Mouse (Mus musculus): Measurements from ENCODE around the gene Car2. TPM values are rescaled to one million over a fixed set of nuclear protein-coding genes. Genes with fewer than 3 reads are reported as not detected.

The Car2 gene
- total and polyA plus RNA-seq, 3 experiments: 6.8 to 24.3 (median 7.8) TPM

DNA sequence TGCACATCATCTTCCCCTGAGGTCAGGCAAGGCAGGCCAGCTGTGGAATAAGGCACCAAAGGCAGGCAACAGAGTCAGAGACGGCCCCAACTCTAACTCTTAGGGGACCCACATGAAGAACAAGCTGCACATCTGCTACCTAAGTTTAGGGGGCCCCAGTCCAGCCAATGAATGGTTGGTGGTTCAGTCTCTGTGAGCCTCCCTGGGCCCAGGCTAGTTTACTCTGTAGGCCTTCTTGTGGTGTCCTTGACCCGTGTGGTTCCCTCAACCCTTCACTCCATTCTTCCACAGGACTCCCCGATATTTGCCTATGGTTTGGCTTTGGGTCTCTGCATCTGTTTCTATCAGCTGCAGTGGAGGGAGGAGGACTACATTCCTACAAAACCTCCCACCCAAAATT lies 17.3 kb downstream of the Car2 start:
- 96% methylated on average over 3 of the region's 3 CpGs for WGBS
- no peaks in the 10 kb centered on the region for H3K27me3 ChIP-seq (ENCODE audit: control insufficient read depth, insufficient read depth, low read length)
- intact Hi-C loops (cut with DNase I): no loop called here
- no peak for TF ChIP-seq CTCF (IDR thresholded peaks at IDR 0.05)
- no peak for TF ChIP-seq POLR2A (IDR thresholded peaks at IDR 0.05; ENCODE audit: insufficient read depth, low read depth, low read length)
- no peak for TF ChIP-seq EP300 (IDR thresholded peaks at IDR 0.05; ENCODE audit: insufficient read depth, low read depth, low read length)
- no peak for DNase-seq
- no peak overlapping the region for H3K4me3 ChIP-seq
- no peaks in the 10 kb centered on the region for H3K4me1 ChIP-seq (ENCODE audit: control insufficient read depth, insufficient read depth, low read length)
- H3K9ac ChIP-seq (ENCODE audit: low read depth, low read length): no peak overlapping the region
- H3K36me3 ChIP-seq (ENCODE audit: control insufficient read depth, insufficient read depth, low read length): no peaks in the 10 kb centered on the region
- H3K79me2 ChIP-seq (replicated peaks; ENCODE audit: control insufficient read depth, insufficient read depth, low read length): no peaks in the 10 kb centered on the region
- H3K27ac ChIP-seq: no peak overlapping the region

DNA sequence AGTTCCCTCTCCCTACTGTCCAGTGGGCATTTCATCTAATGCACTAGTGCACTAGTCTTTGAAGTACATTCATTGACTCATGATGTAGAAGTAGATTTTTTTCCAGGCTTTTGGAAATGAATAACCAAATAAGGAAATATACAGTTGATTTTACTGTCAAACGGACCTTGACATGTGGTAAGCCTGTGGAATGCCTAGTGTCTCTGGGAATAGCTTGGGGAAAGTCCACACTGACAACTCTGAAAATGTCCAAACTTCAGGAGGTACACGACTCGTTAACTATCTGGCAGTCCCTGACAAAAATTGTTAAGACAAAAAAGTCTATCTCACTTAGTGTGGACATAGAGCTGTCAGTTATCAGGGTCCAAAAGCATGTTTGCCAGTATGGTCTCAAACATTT lies 18.1 kb downstream of the Car2 start:
- no peak overlapping the region for H3K4me3 ChIP-seq

DNA sequence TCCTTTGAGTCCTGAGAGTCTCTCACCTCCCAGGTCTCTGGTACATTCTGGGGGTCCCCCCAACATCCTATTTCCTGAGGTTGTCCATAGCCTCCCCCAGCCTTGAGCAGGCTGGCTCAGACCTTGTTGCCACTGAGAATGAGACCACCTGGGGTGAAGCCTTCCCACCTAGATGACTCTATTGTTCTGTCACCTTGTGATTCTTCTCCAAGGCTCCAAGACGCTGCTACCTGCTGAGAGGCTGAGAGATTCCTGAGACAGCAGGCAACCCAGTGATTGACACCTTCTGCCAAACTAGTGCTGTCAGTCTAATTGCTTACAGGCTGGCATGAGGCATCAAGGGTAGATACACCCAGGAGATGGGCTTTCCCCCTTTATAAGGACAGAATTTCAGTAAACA lies 21.2 kb downstream of the Car2 start:
- WGBS: 52% methylated on average over 1 of the region's 1 CpGs
- DNase-seq: no peak
- intact Hi-C loops (cut with DNase I): no loop called here

More for the DNA sequence above, 18.1 kb downstream of the Car2 start:
- no peaks in the 10 kb centered on the region for H3K79me2 ChIP-seq (replicated peaks; ENCODE audit: control insufficient read depth, insufficient read depth, low read length)
- 69% methylated on average over 3 of the region's 3 CpGs for WGBS
- no peaks in the 10 kb centered on the region for H3K27me3 ChIP-seq (ENCODE audit: control insufficient read depth, insufficient read depth, low read length)
- no peak overlapping the region for H3K27ac ChIP-seq
- no peak for DNase-seq
- H3K4me1 ChIP-seq (ENCODE audit: control insufficient read depth, insufficient read depth, low read length): no peaks in the 10 kb centered on the region
- TF ChIP-seq CTCF (IDR thresholded peaks at IDR 0.05) (no peak), EP300 (IDR thresholded peaks at IDR 0.05; ENCODE audit: insufficient read depth, low read depth, low read length) (no peak), POLR2A (IDR thresholded peaks at IDR 0.05; ENCODE audit: insufficient read depth, low read depth, low read length) (no peak)
- intact Hi-C loops (cut with DNase I): no loop called here
- no peaks in the 10 kb centered on the region for H3K36me3 ChIP-seq (ENCODE audit: control insufficient read depth, insufficient read depth, low read length)
- H3K9ac ChIP-seq (ENCODE audit: low read depth, low read length): no peak overlapping the region

DNA sequence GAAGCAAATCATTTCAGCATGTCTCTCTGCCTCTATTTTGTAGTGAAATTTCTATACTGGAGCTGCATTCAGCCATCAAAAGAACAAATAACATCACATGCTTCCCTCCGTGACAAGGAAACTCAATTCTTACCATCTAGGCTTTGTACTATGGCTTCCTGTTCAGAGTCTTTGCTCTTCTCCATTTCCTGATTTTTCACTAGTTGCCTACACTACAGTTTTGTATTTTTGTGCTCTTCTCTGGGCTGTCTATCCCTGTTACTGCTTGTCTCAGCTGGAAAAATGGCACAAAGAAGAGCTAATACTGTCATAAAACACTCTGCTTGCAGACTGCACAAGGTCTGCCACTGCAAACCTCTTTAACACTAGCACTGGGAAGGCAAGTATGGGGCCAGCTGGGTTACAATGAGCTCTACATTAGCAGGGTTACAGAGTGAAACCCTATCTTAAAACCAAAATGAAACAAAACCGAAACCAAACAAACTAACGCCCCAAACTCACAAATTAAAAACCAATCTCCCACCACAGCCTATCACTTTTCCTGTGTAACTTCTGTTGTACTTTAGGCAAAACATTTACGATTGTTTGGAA lies 26.0 kb downstream of the Car2 start:
- Histone ChIP-seq H3K79me2 (replicated peaks; ENCODE audit: control insufficient read depth, insufficient read depth, low read length) (no peaks in the 10 kb centered on the region), H3K27me3 (ENCODE audit: control insufficient read depth, insufficient read depth, low read length) (no peaks in the 10 kb centered on the region), H3K9ac (ENCODE audit: low read depth, low read length) (no peak overlapping the region), H3K4me3 (no peak overlapping the region), H3K4me1 (ENCODE audit: control insufficient read depth, insufficient read depth, low read length) (no peaks in the 10 kb centered on the region), H3K27ac (no peak overlapping the region), H3K36me3 (ENCODE audit: control insufficient read depth, insufficient read depth, low read length) (no peaks in the 10 kb centered on the region)
- 74% methylated on average over 4 of the region's 4 CpGs for WGBS
- intact Hi-C loops (cut with DNase I): no loop called here
- no peak for DNase-seq
- no peak for TF ChIP-seq CTCF (IDR thresholded peaks at IDR 0.05)

More for the DNA sequence above, 21.2 kb downstream of the Car2 start:
- Histone ChIP-seq H3K27me3 (ENCODE audit: control insufficient read depth, insufficient read depth, low read length) (no peaks in the 10 kb centered on the region), H3K4me3 (no peak overlapping the region), H3K9ac (ENCODE audit: low read depth, low read length) (no peak overlapping the region), H3K36me3 (ENCODE audit: control insufficient read depth, insufficient read depth, low read length) (no peaks in the 10 kb centered on the region), H3K27ac (no peak overlapping the region), H3K4me1 (ENCODE audit: control insufficient read depth, insufficient read depth, low read length) (no peaks in the 10 kb centered on the region), H3K79me2 (replicated peaks; ENCODE audit: control insufficient read depth, insufficient read depth, low read length) (no peaks in the 10 kb centered on the region)
- TF ChIP-seq EP300 (IDR thresholded peaks at IDR 0.05; ENCODE audit: insufficient read depth, low read depth, low read length) (no peak), CTCF (IDR thresholded peaks at IDR 0.05) (no peak), POLR2A (IDR thresholded peaks at IDR 0.05; ENCODE audit: insufficient read depth, low read depth, low read length) (no peak)

DNA sequence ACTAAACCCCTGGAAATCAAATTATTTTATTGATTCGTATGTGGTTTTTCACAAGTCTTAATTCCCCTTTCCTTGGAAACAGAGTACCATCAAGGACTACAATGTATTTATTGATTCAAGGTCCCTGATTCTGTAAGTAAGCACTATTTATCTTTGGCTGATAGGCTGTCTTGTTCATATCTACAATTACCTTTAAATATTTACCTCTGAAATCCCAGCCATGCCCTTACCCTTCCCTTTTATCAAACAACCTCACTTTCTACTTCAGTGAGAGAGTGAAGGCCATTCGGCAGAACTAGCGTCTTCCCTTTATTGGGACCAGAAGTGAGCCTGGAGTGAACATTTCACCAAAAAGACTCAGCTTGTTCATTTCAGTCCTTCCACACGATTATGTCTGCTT lies 27.7 kb downstream of the Car2 start:
- Histone ChIP-seq H3K9ac (ENCODE audit: low read depth, low read length) (no peak overlapping the region), H3K27ac (no peak overlapping the region), H3K79me2 (replicated peaks; ENCODE audit: control insufficient read depth, insufficient read depth, low read length) (no peaks in the 10 kb centered on the region), H3K27me3 (ENCODE audit: control insufficient read depth, insufficient read depth, low read length) (no peaks in the 10 kb centered on the region), H3K4me1 (ENCODE audit: control insufficient read depth, insufficient read depth, low read length) (no peaks in the 10 kb centered on the region), H3K4me3 (no peak overlapping the region), H3K36me3 (ENCODE audit: control insufficient read depth, insufficient read depth, low read length) (no peaks in the 10 kb centered on the region)
- DNase-seq: no peak
- intact Hi-C loops (cut with DNase I): no loop called here
- 76% methylated on average over 4 of the region's 4 CpGs for WGBS
- TF ChIP-seq POLR2A (IDR thresholded peaks at IDR 0.05; ENCODE audit: insufficient read depth, low read depth, low read length) (no peak), EP300 (IDR thresholded peaks at IDR 0.05; ENCODE audit: insufficient read depth, low read depth, low read length) (no peak), CTCF (IDR thresholded peaks at IDR 0.05) (no peak)

DNA sequence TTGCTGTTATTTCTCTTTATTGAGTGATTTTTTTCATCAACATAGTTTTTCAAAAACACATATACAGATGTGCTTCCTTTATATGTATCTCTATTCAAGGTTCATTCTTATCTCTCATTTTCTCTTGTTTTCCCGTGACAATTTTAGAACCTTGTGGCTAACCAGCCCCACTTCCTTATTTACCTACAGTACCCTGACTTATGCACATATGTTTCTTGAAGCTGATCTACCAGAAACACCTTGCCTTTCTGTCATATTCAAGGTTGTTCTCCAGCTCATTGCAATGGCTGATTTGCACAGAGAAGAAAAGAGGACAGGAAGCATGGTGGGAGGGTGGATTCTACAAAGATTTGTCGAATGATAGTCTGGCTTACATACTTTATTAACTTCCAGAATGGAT lies 29.3 kb downstream of the Car2 start:
- Histone ChIP-seq H3K4me1 (ENCODE audit: control insufficient read depth, insufficient read depth, low read length) (no peaks in the 10 kb centered on the region), H3K4me3 (no peak overlapping the region), H3K79me2 (replicated peaks; ENCODE audit: control insufficient read depth, insufficient read depth, low read length) (no peaks in the 10 kb centered on the region), H3K27me3 (ENCODE audit: control insufficient read depth, insufficient read depth, low read length) (no peaks in the 10 kb centered on the region), H3K27ac (no peak overlapping the region), H3K36me3 (ENCODE audit: control insufficient read depth, insufficient read depth, low read length) (no peaks in the 10 kb centered on the region), H3K9ac (ENCODE audit: low read depth, low read length) (no peak overlapping the region)
- intact Hi-C loops (cut with DNase I): no loop called here
- WGBS: 71% methylated on average over 2 of the region's 2 CpGs
- no peak for DNase-seq
- TF ChIP-seq CTCF (IDR thresholded peaks at IDR 0.05): no peak

Measured in heart, adult 2 months (tissue).